Mouse (Mus musculus) lung, embryonic 15.5 days (tissue): Measurements from ENCODE around the gene Pcbd2. TPM values are rescaled to one million over a fixed set of nuclear protein-coding genes. Genes with fewer than 3 reads are reported as not detected.

Experiments
- ATAC-seq: fragments of 200-750 bp; cut with Nextera tagmentation; 2 replicates; pipeline ENCODE4 v1.8.0; 2017; ENCODE audit warnings: moderate number of reproducible peaks, borderline replicate concordance; ENCODE audit not compliant: low FRiP score, low TSS enrichment; ENCODE audit errors: extremely low read depth
- H3K27ac ChIP-seq: fragments of 300-500 bp; sonication (generic); 2 replicates; pipeline ENCODE4 v1.5.1; 2015; ENCODE audit warnings: moderate library complexity, mild to moderate bottlenecking, inconsistent platforms
- H3K27me3 ChIP-seq: fragments of 300-500 bp; sonication (generic); 2 replicates; pipeline ENCODE4 v1.6.1; 2015; ENCODE audit warnings: inconsistent platforms
- H3K36me3 ChIP-seq: fragments of 300-500 bp; sonication (generic); 2 replicates; pipeline ENCODE4 v1.6.1; 2015; ENCODE audit warnings: inconsistent platforms
- H3K4me1 ChIP-seq: fragments of 300-500 bp; sonication (generic); 2 replicates; pipeline ENCODE4 v1.6.1; 2015; ENCODE audit warnings: inconsistent platforms
- H3K4me2 ChIP-seq: fragments of 300-500 bp; sonication (generic); 2 replicates; pipeline ENCODE4 v1.6.1; 2015; ENCODE audit warnings: inconsistent platforms, mild to moderate bottlenecking, moderate library complexity
- H3K4me3 ChIP-seq: fragments of 300-500 bp; sonication (generic); 2 replicates; pipeline ENCODE4 v1.5.1; 2015; ENCODE audit warnings: mild to moderate bottlenecking, inconsistent platforms
- H3K9ac ChIP-seq: fragments of 300-500 bp; sonication (generic); 2 replicates; pipeline ENCODE4 v1.6.1; 2015; ENCODE audit warnings: inconsistent platforms
- H3K9me3 ChIP-seq: fragments of 300-500 bp; sonication (generic); 2 replicates; pipeline ENCODE4 v1.6.1; 2016; ENCODE audit warnings: inconsistent platforms
- WGBS: fragments of 180-500 bp; shearing (Covaris S2); methylation state at CpG from one replicate; pipeline ENCODE4 v1.1.7; 2015; 5-methylcytosine and 5-hydroxymethylcytosine counted together
- polyA plus RNA-seq: library from polyadenylated mRNA; unstranded; fragments of >200 nt; fragmentation: Nextera tagmentation; extraction: Ambion mirVana; gene quantifications from 2 replicates; pipeline ENCODE4 v1.2.1, GENCODE M21; 2015

Gene Pcbd2
- polyA plus RNA-seq, 1 experiment from 2014 or later = 57.9 TPM

DNA sequence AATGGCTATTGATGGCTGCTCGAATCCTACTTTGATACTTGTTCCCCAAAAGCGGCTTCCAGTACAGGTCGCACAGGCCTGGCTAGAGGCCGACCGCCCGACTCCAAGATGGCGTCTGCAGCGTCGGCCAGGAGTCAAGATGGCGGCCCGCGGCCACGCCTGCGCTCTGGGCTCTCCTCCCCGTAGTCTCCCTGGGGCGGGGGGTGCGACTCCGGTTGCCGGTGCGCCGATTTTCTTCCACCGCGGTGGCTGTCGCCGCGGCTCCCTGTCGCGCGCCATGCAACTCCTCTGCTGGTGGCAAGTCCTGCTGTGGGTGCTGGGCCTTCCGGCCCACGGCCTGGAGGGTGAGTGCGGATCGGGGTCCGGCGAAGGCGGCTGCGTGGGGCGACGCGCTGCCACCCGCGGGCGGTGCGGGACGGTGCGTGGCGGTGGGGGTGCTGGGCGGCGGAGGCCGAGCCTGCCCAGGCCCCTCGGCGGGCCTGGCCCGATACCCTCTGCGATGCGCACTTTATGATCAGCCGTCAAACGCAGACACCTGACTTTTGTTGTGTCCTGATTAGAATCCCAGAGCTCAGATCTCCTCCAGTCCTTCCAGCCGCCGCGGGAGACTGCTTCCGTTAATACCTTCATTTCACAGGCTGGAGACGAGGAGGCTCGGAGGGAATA lies 12.5 kb upstream of the Pcbd2 start, which contains the start of gene Txndc15:
Txndc15 (plus strand) TSS at position 150 of the 666 bp plus-strand sequence.
- no peaks in the 10 kb centered on the region for H3K9me3 ChIP-seq
- H3K4me1 ChIP-seq = peaks cover 6% of the 10 kb centered on the region; the same call in 1 of the 2 replicates
- H3K36me3 ChIP-seq = peaks cover 15% of the 10 kb centered on the region; the same call in 1 of the 2 replicates
- no peaks in the 10 kb centered on the region for H3K27me3 ChIP-seq
- under 1% methylated on average over 63 of the region's 63 CpGs for WGBS
- H3K27ac ChIP-seq = peak within 1 kb of the TSS; percentile 69
- peak; percentile 92 for ATAC-seq
- H3K4me2 ChIP-seq = peak within 1 kb of the TSS; percentile 57
- peak within 1 kb of the TSS; percentile 75 for H3K4me3 ChIP-seq
- H3K9ac ChIP-seq = peak within 1 kb of the TSS; percentile 85

DNA sequence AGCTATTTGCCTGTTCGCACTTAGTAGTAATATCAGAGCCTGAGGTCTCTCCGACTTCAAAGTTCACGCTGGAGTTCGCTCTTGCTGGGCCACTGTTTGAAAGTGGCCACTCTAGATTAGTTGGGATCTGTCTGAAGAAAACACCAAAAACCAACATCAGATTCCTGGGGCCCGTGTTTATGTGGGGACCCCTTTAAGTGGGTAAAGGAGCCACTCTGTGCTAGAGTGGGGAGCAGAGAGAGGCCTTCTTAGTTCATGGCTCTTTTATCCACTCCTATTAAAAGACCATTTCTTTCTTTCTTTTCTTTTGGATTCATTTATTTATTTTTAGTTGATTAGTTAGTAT lies 12.0 kb upstream of the Pcbd2 start:
- Histone ChIP-seq H3K4me3 (peak overlapping the region; percentile 75), H3K4me1 (peaks cover 4% of the 10 kb centered on the region; the same call in 1 of the 2 replicates), H3K4me2 (peak overlapping the region; percentile 57), H3K27ac (peak overlapping the region; percentile 69), H3K36me3 (peaks cover 20% of the 10 kb centered on the region; the same call in 1 of the 2 replicates), H3K9me3 (no peaks in the 10 kb centered on the region), H3K9ac (peak overlapping the region; percentile 85), H3K27me3 (no peaks in the 10 kb centered on the region)
- ATAC-seq = 0 out of 2 replicates have a peak, but pooled peaks have one; percentile 15
- 4% methylated on average over 5 of the region's 5 CpGs for WGBS

DNA sequence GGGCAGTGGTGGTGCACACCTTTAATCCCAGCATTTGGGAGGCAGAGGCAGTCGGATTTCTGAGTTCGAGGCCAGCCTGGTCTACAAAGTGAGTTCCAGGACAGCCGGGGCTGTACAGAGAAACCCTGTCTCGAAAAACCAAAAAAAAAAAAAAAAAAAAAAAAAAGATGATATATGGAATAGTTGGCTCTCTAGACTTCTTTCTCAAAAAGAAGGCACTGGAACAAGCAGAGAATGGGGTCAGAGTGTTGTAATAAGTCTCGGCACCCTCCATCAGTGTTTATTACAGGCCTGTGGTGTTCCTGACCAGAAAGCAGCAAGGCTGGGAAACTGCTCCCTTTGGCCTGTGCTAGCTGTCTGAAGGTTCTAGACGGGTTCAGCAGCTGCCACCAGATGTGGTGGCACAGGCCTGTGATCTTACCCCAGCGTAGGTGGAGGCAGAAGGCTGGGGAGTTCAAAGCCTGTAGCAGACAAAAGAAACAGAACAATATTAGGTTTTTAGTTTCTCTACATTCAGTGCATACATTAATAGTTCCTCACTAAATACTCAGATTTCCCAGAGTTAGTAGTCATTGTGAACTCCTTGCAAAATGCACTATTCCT lies 11.2 kb upstream of the Pcbd2 start:
- Histone ChIP-seq H3K36me3 (peaks cover 26% of the 10 kb centered on the region; the same call in 1 of the 2 replicates), H3K27ac (no peak overlapping the region), H3K4me1 (peaks cover 2% of the 10 kb centered on the region; the same call in 1 of the 2 replicates), H3K27me3 (no peaks in the 10 kb centered on the region), H3K4me3 (peak overlapping the region; percentile 75; the same call in 1 of the 2 replicates), H3K9me3 (no peaks in the 10 kb centered on the region), H3K9ac (no peak overlapping the region), H3K4me2 (peak overlapping the region; percentile 57; the same call in 1 of the 2 replicates)
- ATAC-seq = no peak
- 80% methylated on average over 7 of the region's 7 CpGs for WGBS

DNA sequence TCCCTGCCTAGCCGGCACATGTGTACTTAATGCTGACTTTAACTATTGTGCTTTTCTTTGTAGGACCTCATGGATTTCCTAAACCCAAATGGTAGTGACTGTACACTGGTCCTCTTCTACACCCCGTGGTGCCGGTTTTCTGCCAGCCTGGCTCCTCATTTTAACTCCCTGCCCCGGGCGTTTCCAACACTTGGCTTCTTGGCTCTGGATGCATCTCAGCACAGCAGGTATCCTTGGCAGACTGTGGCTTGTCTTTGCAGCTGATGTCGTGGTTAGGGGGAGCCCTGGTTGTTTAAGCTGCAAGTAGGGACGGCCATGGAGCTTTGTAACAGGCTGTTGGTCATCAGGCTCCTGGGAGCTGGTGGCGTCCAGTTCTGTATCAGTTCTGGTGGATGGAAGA lies 5.7 kb upstream of the Pcbd2 start:
- no peaks in the 10 kb centered on the region for H3K27me3 ChIP-seq
- H3K36me3 ChIP-seq = peaks cover 56% of the 10 kb centered on the region
- H3K27ac ChIP-seq = no peak overlapping the region
- no peaks in the 10 kb centered on the region for H3K4me1 ChIP-seq
- H3K4me3 ChIP-seq = no peak overlapping the region
- H3K9me3 ChIP-seq = no peaks in the 10 kb centered on the region
- H3K4me2 ChIP-seq = no peak overlapping the region
- 76% methylated on average over 8 of the region's 8 CpGs for WGBS
- H3K9ac ChIP-seq = no peak overlapping the region
- no peak for ATAC-seq

DNA sequence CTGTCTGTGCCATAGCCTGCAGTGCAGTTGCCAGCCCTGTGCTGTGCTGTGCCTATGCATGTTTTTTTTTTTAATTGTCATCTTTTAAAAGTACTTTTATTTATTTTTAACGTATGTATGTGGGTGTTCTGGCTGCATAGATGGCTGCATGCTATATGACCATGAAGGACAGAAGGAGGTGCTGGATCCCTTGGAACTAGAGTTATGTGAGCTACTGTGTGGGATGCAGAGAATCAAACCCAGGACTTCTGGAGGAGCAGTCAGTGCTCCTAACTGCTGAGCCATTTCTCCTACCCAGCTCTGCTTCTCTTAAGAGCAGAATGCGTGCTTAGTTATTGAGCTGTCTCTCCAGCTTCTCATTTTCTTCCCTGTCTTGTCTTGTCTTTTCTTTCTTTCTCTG lies 5.2 kb upstream of the Pcbd2 start:
- peaks cover 56% of the 10 kb centered on the region for H3K36me3 ChIP-seq
- H3K4me1 ChIP-seq = no peaks in the 10 kb centered on the region
- H3K9ac ChIP-seq = no peak overlapping the region
- no peak overlapping the region for H3K4me3 ChIP-seq
- H3K4me2 ChIP-seq = no peak overlapping the region
- 85% methylated on average over 2 of the region's 2 CpGs for WGBS
- no peaks in the 10 kb centered on the region for H3K9me3 ChIP-seq
- no peak for ATAC-seq
- no peaks in the 10 kb centered on the region for H3K27me3 ChIP-seq
- H3K27ac ChIP-seq = no peak overlapping the region

DNA sequence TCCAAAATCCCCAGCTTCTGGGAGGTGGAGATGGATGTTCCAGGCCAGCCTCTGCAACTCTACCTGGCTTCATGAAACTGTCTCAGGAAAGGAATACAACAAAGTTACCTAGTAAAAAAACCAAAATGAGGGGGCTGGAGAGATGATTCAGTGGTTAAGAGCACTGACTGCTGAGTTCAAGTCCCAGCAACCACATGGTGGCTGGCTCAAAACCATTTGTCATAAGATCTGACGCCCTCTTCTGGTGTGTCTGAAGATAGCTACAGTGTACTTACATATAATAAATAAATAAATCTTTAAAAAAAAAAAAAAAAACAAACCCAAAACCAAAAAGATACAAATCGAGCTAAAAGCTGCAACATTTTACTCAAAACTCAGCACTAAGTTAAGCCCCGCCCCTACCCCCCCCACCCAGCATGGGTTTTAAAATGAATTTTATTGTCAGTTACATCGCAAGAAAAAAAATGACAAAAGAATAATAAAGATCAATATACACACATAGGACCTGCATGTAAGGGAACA lies 509 bp upstream of the Pcbd2 start:
- no peak for ATAC-seq
- Histone ChIP-seq H3K9me3 (no peaks in the 10 kb centered on the region), H3K4me2 (peak overlapping the region; percentile 74), H3K4me3 (peak overlapping the region; percentile 63), H3K4me1 (no peaks in the 10 kb centered on the region), H3K27ac (peak overlapping the region; percentile 98), H3K27me3 (no peaks in the 10 kb centered on the region), H3K9ac (peak overlapping the region; percentile 62), H3K36me3 (peaks cover 23% of the 10 kb centered on the region)
- 2% methylated on average over 4 of the region's 4 CpGs for WGBS

DNA sequence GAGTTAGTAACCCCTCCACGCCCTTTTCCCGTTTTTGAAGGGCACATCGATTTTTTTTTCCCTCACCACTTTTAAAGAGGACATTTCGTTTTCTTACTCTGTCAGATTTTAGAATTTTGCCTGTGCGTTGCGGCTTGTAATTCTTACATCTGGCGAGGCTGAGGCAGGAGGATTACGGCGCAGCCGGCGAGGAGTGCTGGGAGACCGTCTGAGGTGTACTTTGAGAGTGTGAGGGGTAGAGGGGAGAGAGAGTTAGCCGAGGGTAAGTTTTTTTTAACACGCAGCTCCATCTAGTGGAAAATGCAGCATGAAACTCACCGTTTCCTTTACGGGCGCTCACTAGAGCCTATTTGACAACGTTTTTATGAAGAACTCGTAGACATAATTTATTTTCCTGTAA lies 671 bp downstream of the Pcbd2 start:
- H3K36me3 ChIP-seq = peaks cover 18% of the 10 kb centered on the region
- peak overlapping the region; percentile 63 for H3K4me3 ChIP-seq
- WGBS = 2% methylated on average over 19 of the region's 19 CpGs
- no peaks in the 10 kb centered on the region for H3K27me3 ChIP-seq
- H3K27ac ChIP-seq = peak overlapping the region; percentile 98
- H3K4me1 ChIP-seq = no peaks in the 10 kb centered on the region
- ATAC-seq = peak; percentile 81; the same call in 1 of the 2 replicates
- peak overlapping the region; percentile 74 for H3K4me2 ChIP-seq
- H3K9ac ChIP-seq = peak overlapping the region; percentile 62
- no peaks in the 10 kb centered on the region for H3K9me3 ChIP-seq

DNA sequence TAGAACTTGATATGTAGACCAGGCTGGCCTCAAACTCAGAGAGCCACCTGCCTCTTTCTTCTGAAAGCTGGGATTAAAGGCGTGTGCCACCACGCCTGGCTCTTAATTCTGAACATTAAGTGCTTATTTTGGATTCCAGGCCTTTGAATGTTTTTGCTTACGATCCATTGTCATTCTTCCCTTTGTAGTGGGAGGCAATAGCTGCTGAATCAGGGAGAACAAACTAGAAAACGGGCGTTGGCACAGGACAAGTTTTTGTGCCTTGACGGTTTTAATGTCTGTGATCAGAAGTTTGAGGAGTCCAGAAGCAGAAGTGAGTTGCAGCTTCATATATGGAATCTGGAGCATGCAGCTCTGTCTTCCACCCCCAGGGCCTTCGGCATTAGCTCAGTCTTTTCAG lies 3.5 kb downstream of the Pcbd2 start:
- ATAC-seq = no peak
- Histone ChIP-seq H3K4me3 (no peak overlapping the region), H3K4me1 (no peaks in the 10 kb centered on the region), H3K9ac (no peak overlapping the region), H3K27me3 (no peaks in the 10 kb centered on the region), H3K36me3 (peaks cover 5% of the 10 kb centered on the region; the same call in 1 of the 2 replicates), H3K4me2 (no peak overlapping the region), H3K27ac (no peak overlapping the region), H3K9me3 (no peaks in the 10 kb centered on the region)
- 83% methylated on average over 7 of the region's 7 CpGs for WGBS

DNA sequence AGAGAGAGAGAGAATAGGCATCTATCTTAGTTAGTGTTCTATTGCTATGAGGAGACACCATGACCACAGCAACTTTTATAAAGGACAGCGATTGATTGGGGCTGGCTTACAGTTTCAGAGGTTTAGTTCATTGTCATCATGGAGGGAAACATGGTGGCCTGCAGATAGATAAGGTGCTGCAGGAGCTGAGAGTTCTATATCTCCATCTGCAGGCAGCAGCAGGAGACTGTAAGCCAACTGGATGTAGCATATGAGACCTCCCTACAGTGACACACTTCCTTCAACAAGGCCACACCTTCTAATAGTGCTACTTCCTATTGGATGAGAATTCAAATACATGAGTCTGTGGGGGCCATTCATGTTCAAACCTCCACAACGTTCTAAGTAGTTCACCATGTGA lies 5.0 kb downstream of the Pcbd2 start:
- H3K27ac ChIP-seq = no peak overlapping the region

DNA sequence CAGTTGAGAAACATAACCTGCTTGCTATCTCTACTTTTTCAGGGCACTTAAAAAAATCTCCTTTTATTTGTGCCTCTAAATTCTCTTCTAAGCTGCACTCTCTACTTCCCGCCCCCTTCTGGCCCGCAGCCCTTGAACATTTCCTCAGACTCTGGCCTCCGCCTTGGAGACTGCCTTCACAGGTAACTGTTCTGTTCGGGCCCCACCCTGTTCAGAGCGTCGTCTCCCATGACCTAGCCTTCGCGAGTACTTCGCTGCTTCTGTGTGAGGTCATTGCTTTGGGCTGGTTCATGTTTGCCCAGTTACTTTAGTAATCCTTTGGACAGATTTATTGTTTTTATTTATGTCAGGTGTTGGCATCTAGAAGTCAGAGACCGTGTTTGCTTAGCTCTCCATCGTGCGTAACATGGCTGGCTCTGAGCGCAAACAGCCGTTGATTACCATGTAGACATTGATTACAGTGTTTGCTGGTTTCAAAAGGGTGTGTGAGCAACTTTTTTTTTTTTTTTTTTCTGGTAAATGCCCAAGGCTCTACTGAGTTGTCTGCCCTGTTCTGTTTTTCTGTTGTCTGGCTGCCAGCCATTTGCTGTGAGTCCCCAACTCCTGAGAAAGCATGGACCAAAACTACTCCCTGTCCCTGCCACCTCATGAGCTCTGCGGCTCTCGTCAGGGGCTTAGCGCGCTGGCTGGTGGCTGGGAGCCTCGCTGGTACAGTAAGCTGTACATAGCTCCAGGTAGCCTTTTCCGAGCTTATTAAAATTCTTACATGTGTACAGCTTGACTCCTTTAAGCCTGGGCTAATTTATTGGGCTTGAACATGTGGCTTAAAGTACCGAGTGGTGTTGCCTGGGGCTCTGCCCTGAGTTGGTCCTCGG lies 6.7 kb downstream of the Pcbd2 start:
- Histone ChIP-seq H3K4me1 (no peaks in the 10 kb centered on the region), H3K36me3 (no peaks in the 10 kb centered on the region), H3K4me2 (no peak overlapping the region), H3K9me3 (no peaks in the 10 kb centered on the region), H3K27me3 (no peaks in the 10 kb centered on the region), H3K4me3 (no peak overlapping the region), H3K9ac (no peak overlapping the region), H3K27ac (no peak overlapping the region)
- no peak for ATAC-seq
- WGBS = 74% methylated on average over 22 of the region's 22 CpGs

More for the DNA sequence above, 5.0 kb downstream of the Pcbd2 start:
- no peak overlapping the region for H3K4me3 ChIP-seq
- no peaks in the 10 kb centered on the region for H3K9me3 ChIP-seq
- 73% methylated on average over 2 of the region's 2 CpGs for WGBS
- H3K9ac ChIP-seq = no peak overlapping the region
- H3K4me1 ChIP-seq = no peaks in the 10 kb centered on the region
- no peaks in the 10 kb centered on the region for H3K36me3 ChIP-seq
- H3K4me2 ChIP-seq = no peak overlapping the region
- H3K27me3 ChIP-seq = no peaks in the 10 kb centered on the region
- ATAC-seq = no peak

DNA sequence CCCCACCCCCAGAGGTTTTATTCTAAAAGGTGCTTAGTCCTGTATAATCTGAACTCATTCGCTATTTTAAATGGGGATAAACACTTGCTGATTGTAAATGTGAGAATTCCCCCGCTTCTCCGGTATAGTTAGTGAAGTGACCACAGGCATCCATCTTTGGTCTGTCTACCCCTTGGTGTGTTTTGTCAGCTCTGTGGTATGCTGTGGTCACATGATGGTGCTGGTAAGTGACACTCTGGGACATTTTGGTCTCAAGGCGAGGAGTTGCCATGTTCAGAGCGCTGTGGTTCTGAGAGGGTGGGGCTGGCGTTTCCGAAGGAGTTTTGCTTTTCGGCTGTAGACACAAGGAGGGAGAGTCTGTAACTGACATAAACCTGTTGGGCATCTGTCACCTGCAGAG lies 10.7 kb downstream of the Pcbd2 start:
- no peaks in the 10 kb centered on the region for H3K4me1 ChIP-seq
- H3K27ac ChIP-seq = no peak overlapping the region
- no peaks in the 10 kb centered on the region for H3K36me3 ChIP-seq
- H3K9ac ChIP-seq = no peak overlapping the region
- H3K27me3 ChIP-seq = no peaks in the 10 kb centered on the region
- no peak overlapping the region for H3K4me3 ChIP-seq
- no peaks in the 10 kb centered on the region for H3K9me3 ChIP-seq
- no peak overlapping the region for H3K4me2 ChIP-seq
- WGBS = 88% methylated on average over 8 of the region's 8 CpGs
- ATAC-seq = no peak
